Mouse (Mus musculus) E14TG2a.4 (cell line): ENCODE measurements around the gene Alg14.

Experiments
- CTCF ChIP-seq: conservative IDR thresholded peaks from 2 replicates; pipeline ENCODE4 v1.5.1; 2014; ENCODE audit warnings: low read length
- POU5F1 ChIP-seq: IDR thresholded peaks from 2 replicates; pipeline ENCODE4 v1.6.1; 2014; ENCODE audit warnings: low read length, borderline replicate concordance

GRCm38 (mm10) chr3:121373897-121374441 lies 82.4 kb downstream of the Alg14 start:
- no peak for TF ChIP-seq CTCF
- no peak for TF ChIP-seq POU5F1
